Mouse (Mus musculus): ENCODE data around the gene Ankdd1b.

Gene Ankdd1b

DNA sequence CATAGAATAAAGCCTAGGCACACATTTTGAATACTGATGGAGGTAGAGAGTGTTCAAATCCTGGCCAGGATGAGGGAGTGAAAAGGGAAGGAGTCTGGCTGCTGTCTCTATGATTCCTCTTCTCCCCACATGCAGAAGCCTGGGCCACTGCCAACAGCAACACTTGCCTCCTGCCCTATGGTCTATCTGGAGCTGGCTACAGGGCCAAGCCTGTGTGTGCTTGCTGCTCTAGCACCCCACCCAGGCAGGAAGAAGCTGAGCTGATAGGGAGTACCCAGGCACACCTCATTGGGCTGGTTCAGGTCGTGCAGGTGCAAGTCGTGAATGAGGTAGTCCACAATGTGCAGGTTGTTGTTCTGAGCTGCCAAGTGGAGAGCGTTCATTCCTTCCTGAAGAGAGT, 16.7 kb downstream of the Ankdd1b start:
- 83% methylated on average over 3 of the region's 3 CpGs for WGBS

DNA sequence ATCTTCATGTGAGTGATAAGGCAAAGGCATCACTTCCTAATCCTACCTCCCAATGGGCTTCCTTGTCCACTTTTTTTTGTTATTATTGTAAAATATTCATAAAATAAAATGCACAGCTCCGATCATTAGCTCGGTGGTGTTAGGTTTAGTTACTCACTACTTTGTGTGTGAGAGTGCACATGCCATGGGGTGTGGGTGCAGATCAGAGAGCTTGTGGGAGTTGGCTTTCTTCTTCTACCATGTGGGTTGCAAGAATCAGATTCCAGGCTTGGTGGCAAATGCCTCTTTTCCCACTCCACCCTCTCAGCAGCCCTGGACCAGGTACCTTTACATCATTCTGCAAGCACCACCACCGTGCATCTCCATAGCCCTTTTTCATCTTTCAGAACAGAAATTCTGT, 18.4 kb downstream of the Ankdd1b start:
- 89% methylated on average over 3 of the region's 3 CpGs for WGBS

DNA sequence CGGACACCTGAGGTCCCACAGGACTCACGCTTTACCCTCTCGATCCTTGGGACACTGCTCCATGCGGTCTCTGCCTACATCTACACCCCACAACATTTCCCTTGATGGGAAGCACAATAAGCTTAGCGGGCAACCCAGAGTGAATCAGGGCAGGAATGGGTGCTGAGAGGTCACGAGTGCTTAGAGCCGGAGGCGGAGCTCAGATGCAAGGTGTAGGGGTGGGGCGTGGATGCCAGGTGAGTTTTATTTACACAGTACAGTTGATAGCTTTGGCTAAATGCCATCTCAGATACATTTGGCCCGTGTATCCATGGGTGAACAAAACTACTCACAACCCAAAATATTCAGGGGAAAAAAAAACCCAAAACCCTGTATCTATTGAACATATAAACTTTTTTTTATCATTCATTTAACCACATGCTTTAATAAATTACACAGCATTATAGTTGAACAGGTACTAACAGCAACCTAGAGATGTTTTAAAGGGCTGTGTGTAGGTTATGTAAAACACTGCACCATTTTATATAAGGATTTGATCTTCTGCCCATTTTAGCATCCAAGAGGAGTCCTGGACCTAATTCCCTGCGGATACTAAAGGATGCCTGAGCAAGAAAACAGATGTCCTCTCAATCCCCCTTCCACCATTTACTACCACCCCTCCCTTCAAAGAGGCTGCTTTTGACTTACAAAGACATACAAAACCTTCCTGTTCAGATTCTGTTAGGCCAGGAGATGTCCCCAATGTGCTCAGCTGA, 19.4 kb downstream of the Ankdd1b start:
- 85% methylated on average over 11 of the region's 11 CpGs for WGBS

DNA sequence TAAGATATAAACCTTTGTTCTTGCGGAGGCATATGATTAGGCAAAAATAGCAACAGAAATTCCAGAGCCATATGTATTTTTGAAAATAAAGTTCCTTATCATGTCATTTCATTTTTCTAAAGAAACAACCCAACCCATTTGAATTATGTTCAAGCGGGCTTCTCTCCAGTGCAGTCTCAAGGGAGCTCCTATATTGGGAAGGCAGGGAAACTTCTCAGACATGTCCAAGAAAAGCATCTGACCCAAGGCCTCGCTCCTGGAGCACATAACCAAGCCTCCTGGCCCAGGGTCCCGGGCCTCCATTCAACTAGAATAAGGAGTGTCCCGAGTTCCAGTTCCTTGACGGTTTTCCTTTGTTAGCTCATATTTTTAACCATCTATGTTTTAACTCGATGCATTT, 20.1 kb downstream of the Ankdd1b start:
- WGBS, result 72% methylated on average over 7 of the region's 7 CpGs

DNA sequence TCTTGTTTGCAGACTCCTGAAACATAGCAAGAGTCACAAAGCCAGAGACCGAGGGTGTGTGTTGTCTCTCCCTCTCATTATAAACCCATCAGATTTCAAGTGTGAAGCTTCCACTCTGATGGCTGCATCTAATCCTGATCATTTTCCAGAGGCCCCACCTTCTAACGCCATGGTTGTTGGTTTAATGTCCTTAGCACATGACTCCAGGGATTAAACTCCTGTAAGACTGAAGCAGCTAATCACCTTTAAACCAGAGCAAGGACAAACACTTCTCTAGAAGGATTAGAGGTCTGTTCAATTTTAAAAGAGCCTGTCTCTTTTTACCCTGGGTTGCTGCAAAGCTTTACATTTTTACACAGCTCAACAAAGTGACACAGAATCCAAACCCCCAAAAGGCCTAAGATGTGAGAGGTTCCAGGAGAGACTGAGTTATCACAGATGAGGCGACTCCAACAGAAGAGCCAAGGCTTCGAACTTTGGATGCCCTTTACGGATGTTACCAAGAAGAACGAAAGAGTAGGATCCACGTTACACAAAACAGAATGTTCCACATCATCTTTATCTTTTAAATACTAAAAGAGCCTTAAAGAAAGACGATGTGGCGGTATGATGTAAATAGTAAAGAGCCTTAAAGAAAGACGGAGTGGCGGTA, 20.7 kb downstream of the Ankdd1b start:
- WGBS, result 80% methylated on average over 11 of the region's 11 CpGs

DNA sequence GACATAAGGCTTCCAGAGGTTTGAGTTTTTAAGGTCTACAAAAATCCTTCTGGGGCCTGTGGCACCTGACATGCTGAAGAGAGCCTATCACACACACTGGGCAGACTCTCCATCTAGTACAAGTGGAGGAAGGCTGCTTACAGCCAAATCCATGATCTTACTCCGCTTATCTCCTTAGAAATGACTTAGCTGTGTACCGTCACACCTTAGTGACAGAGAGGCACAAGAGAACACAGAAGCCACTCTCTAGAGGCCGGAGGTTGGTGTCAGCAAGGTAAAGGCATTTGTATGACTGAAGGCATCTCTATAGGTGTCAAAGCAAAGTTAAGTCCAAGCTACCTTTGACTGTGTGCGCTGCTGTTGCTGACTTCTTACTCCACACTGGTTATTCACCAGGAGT, 30.6 kb downstream of the Ankdd1b start:
- WGBS, result 94% methylated on average over 4 of the region's 4 CpGs

DNA sequence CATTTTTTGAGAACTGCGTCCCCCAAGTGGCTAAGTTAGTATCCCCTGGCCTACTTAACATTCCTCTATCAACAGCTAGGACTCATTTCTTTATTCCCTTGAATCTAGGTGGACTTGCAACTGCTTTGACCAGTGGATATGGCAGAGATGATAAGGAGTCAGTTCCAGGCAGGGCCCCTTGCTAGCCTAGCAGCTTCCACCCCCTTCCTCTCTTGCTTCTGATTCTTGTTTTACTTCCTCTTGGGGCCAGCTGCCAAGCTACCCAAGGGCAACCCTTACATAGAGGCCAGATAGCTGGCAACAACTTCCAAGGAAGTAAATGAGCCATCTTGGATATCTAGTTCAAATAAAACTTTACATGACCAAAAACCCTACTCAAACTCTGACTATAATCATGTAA, 34.1 kb downstream of the Ankdd1b start:
- 89% methylated on average over 1 of the region's 1 CpGs for WGBS

DNA sequence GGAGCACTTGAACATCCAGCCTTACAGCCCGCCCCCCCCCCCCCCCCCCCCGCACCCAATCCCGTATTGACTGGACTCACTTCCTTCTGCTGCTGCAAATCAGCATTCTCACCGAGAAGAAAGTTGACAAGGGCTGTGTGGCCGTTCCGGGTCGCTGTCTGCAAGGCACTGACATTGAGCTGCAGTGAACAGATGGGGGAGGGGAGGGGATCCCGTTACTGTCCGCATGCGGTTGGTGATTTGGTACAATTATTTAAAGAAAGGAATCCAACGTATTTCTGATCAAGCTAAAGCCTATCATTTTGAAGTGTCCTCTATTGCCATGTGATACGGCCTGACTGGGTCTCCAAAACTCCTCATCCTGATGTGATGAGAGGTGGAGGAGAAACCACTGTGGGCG, 35.2 kb downstream of the Ankdd1b start:
- 52% methylated on average over 13 of the region's 13 CpGs for WGBS

DNA sequence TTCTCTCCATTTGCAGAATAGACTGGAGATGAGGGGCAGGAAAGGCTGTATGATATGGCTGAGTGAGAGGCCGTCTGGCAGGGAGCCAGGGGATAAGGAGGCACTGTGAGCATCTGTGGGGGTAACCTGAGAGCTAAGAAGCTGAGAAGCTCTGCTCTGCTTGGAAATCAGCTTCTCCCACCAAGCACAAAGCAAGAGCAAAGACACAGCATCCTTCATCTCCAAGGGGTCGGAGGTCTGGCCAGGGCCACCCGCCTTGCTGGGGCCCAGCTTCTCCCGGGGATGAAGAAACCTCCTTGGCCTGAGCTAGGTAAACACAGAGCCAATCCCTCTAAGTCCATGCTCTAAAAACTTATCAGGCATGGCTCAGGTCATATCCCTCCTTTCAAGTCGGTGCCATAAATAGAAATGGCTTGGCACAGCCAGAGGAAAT, 36.1 kb downstream of the Ankdd1b start:
- 60% methylated on average over 5 of the region's 5 CpGs for WGBS

DNA sequence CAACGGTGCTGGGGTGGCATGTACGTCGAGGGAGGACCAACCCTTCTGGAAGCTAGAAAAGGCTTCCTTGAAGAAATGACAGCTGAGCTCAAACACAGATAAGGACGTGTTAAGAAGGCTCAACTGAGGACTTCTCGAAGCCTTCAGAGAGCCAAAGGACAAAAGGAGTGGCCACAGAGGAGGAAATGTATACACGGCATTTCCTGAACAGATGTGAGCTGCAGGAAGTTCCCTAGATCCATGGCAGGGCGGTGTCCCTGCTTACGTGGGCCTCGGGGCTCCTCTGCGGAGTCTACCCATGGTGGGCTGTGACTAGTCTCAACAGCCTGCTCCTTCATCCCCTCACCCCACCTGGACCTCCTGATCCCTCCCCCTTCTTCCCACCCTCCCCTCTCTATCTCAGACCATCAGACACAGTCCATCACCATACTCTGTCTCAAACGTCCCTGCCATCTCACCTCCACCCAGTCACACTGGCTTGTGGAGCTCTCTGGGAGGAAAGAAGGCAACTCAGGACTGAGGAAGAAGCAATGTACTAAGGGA, 37.3 kb downstream of the Ankdd1b start:
- 75% methylated on average over 11 of the region's 11 CpGs for WGBS

DNA sequence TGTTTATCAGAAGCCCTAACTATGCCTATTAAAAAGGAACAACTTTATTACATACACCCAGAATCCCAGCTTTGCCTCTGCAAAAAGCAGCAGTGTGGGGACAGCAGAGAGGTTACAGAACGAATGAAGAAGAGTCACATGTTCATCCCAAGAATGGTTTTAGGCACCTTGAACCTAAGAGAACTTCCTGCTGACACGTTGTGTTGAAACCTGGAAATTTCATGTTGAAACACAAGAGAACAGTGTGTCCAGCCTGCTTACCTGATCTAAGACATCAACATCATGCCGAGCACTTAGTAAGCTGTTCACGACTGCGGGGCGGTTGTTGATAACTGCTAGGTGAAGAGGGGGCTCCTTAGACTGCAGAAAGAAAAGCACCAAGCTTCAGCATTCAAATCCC, 38.0 kb downstream of the Ankdd1b start:
- WGBS, result 89% methylated on average over 6 of the region's 6 CpGs

DNA sequence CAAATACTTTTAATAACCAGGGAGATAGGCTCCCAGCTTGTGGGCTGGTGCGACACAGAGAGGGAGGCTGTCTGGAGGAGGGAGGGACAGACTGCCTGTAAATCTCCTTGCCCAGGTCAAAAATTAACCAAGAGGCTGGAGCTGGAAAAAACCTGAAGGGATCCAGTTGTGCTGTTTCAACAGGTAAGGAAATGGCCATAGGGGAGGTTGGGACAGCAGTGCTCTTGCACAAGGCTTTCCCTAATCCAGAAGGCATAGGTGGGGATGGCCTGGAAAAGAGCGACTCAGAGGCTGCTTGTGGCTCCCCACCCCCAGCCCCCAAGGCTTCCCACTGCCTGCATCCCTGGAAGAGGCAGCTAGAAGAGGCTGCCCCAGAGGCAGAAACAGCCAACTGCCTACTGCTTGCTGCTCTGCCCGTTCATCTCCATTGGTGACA, 38.6 kb downstream of the Ankdd1b start:
- 67% methylated on average over 3 of the region's 3 CpGs for WGBS

DNA sequence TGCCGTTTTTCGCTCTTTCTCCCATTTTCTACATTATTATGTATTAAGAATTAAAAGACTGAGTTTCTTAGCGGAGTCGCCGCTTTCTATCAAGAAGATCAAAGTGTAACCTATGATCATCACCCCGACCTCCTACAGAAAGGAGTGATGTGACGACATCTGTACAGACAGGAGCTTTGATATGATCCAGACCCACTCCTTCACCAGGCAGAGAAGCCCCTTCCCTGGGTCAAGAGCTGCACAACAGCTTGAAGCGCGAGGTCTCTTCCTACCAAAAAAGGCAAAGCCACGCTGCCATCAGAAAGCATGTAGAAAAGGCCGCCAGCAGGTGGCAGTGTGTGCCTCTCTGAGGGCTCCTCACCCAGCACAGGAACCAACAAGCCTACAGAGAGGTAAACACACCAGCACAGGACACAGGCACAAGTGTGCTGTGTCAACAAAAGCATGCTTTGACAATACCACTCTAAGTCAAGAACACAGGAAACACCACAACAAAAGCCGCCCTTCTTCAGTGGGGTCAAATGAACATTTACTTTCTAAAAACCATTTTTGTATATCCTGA, 39.3 kb downstream of the Ankdd1b start:
- 38% methylated on average over 12 of the region's 12 CpGs for WGBS

DNA sequence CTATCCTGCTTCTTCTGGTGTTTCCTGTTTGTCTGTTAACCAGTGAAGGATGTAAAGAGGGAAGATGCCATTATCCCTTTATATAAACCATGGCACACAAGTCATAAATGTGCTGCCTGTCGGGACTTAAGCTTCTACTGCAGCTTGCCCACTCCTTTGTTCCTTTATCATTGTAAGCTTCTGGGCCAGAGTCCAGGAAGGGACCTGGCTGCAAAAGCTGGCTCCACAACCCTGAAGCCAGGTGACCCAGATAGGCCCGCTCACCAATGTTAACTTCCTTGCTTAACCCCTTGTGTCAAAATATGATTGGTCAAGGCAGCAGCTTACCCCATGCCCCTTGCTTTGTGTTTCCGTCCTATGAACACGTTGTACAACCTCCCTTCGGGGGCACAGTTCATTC, 42.5 kb downstream of the Ankdd1b start:
- WGBS, result 71% methylated on average over 5 of the region's 5 CpGs

DNA sequence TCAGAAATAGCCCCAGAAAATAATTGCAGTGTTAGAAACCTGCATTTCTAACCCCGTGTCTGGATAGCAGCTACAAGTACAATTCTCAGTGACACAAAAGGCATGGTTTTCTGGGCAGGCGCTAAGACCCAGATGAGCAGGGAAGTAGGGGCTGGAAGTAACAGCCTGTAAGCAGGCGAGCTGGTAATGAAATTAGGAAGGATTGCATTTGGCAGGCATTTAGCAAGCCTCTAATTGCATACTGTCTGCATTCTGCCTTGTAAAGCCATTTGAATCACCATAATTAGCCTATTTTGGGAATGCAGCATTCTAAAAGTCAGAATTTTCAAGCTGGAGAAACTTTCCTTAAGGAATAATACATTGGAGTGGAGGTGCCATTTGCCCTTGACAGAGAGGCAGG, 45.0 kb downstream of the Ankdd1b start:
- 41% methylated on average over 3 of the region's 3 CpGs for WGBS

DNA sequence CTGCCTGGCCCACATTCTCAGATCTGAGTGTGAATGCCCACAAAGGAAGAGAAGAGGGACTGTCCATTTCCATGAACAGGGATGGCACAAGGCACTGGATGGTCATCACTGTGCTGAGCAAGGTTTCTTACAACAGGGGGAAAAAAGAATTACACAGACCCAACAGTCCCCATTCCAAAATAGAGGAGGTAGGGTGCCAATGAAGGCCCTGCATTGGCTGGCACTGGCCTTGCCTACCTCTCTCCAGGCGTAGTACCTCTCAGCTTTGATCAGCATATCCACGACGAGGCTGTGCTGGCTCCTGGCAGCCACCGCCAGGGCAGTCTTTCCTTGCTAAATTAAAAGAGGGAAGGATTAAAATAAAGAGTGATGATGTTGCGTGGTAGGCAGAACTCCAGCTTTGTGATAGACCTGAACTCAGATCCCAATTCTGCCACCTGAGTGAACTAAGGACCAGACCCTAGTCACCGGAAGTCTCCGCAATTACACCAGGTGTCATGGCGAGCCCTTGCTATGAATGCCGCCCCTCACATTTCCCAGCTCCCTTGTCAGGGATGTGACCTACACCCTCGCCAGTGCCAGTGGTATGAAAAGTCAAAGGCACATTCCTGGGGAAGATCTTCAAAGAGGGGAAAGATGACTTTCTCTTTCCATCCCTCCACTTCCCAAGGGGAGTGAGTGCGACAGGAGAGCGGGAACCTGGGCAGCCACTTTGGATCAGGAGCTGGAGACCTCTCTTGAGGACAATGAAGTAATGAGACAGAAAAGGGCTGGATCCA, 46.3 kb downstream of the Ankdd1b start:
- 79% methylated on average over 12 of the region's 12 CpGs for WGBS

DNA sequence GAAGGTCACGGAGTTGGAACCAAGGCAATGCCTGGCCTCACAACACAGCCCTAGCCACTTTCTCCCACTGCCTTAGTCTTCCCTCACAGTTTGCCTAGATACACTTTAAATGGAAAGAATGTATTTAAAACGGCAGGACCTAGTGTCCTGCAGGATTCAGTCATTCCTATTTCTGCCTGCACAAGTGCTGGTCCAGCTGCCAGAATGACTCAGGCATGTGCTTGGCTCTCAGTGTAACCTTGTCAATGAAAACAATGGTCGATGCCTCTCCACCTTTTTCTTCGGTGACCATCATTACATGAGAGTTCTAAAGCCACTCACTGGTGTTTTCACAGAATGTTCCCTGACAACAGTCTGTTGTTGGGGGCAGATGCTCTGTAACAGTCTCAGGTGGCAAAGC, 52.5 kb downstream of the Ankdd1b start:
- 75% methylated on average over 4 of the region's 4 CpGs for WGBS

DNA sequence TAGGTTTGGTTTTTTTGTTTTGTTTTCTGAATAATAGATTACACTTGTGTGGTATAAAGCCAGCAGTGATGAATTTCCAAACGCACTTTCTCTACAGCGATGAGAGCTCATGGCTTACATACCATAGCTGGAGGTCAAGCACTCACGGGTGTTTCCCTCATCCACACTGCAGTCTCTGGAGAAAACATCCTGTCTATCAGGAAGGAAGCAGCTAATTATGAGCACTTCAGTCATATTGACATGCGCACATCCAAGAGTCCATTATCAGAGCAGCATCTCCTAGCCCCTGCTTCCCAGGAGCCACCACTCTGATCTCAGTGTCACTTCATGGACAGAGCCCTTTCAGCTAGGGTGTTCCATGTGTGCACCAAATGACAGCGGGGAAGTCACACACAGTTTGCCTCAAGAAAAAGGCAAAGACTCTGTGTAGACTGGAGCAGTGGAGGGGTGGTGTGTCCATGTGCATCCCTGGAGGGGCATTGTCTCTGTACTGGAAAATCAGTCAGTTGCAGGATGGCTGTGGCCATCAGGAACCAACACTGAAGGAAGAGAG, 53.7 kb downstream of the Ankdd1b start:
- WGBS, result 89% methylated on average over 5 of the region's 5 CpGs

DNA sequence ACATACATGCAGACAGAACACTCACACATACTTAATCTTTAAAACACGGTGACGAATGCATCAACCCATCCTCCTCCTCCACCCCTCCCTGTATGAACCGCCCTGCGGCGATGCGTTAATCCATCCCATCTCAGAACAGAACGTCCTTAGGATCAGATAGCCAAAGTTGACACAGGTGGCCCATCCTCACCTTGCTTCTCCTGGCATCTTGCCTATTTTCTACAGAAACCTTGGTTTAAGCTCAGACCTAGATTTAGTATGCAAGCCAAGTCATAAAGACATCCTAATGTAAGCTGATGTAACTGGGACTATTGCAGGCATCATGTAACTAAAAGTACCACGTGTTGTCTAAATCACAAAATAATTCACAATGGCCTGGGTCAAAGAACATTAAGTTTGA, 54.6 kb downstream of the Ankdd1b start:
- WGBS, result 90% methylated on average over 8 of the region's 8 CpGs

DNA sequence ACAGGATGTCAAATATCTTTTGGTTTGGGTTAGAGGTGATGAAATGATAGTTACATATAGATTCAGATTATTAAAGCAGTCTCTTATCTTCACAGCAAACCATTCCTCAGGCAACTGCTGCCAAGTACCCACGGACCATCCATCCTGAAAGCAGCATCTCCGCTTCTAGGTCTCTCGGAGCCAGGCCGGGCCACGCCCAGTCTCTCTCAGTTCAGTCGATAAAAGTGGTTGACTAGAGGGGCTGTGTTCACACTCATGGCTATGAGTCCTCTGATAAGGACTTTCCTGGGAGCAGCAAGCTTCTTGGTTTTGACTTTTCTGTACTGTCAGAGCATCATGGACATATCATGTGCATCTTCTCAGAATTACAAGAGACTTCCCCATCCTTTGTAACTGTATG, 56.6 kb downstream of the Ankdd1b start:
- 91% methylated on average over 6 of the region's 6 CpGs for WGBS

DNA sequence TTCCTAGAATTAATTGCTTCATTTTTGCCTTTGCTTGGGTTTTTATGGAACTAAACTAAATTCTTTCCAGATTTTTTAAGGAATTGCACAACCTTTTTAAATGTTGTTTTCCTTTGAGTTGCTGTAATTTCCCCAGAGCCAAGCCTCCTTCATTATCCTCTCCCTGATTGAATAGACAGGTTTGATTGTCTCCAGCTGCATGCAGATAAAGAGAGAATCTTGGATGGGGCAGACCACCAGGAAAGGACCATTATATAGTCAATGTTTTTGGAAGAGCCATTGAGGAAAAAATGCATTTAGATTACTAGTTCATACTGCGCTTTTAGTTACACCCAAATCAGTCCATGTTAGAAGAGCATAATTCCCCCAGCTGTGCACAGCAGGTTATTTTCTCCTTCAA, 62.2 kb downstream of the Ankdd1b start:
- 95% methylated on average over 1 of the region's 1 CpGs for WGBS

DNA sequence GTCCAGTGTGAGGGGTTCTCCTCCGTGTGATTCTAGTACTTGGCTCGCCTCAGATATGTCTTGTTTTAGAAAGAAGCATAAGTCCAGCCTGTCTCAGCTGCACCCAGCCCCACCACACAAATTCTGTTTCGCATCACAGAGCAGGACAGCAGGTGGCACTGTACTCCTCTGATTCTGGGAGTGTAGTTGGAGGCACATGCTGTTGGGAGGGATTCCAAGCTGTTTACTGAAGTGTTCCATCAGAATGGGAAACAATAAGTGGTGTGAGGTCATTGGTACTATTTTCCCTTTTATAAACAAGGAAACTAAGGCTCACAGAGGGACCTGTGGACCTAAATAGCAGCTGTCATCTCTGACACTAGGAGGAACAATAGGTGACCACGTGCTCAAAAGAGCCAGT, 64.0 kb downstream of the Ankdd1b start:
- WGBS, result 35% methylated on average over 4 of the region's 4 CpGs
